Mouse (Mus musculus): ENCODE data around the gene Fxyd6.
A peak's percentile ranks its signal among the peaks of the same experiment; 100 is the strongest.

Gene Fxyd6

DNA sequence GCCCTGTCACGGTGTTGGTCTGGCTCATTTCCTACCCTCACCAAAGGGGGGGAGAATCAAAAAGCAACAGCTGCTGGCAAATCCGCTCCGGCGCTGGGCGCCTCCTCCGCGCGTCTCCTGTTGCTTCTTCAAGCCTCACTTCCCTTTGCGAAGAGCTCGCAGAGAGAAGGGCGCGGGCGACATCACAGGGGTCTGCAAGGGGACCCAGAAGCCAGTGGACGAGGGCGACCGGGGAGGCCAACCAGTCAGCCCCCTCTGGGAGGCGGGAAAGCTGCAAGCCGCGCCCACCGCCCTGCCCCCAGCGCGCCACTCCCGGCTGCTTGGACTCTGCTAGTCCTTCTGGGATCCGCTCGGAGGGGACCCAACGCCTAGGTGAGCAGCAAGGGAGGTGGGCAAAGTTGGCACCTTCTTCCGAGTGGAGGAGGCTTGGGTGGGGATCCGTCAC lies at the start of gene Fxyd6:
Fxyd6 (plus strand) TSS at position 69 of the 445 bp plus-strand sequence.
- no peak for DNase-seq

- DNase-seq, result no peak
Observed at GRCm38 (mm10) chr9:45321465-45321864, 48.5 kb upstream of the Fxyd6 start.

DNA sequence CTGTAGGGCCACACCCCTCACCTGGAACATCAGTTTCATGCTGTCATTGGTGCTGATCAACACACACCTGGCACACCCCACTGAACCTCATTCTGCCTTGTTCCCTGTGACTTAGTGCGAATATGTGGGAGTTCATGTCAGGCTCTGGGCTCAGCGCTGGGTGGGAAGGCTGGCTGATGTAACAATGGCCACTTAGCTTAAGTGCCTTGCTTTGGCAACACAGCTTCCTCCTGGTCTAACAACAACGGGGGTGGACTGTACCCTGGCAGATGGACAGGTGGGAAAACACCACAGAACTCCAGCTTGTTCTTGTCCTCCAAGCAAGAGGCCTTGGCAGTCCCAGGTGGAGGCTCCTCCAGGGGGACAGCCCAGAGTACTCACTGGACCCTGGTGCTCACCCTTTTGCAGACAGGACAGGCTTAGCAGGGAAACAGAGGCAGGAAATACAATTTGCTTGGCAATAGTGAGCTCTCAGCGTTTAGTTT lies 48.0 kb upstream of the Fxyd6 start:
- DNase-seq, result no peak

DNA sequence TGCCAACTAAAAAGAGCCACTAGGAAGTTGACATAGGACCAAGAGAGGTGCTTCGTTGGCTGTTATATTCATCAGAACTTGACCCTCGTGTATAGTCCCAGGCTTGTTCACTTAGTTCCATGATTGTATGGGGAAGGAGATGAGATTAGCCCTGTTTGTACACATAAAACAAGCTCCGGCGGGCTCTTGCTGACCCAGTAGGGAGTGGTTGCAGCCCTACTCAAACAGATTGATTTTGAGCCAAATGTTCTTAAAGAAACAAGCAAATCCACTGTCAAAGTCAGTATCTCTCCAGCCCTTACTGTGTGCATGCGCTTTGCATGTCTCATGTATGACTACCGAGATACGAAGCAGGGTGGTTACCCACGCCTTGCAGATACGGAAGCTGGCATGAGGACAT lies 43.6 kb upstream of the Fxyd6 start:
- no peak for DNase-seq

DNA sequence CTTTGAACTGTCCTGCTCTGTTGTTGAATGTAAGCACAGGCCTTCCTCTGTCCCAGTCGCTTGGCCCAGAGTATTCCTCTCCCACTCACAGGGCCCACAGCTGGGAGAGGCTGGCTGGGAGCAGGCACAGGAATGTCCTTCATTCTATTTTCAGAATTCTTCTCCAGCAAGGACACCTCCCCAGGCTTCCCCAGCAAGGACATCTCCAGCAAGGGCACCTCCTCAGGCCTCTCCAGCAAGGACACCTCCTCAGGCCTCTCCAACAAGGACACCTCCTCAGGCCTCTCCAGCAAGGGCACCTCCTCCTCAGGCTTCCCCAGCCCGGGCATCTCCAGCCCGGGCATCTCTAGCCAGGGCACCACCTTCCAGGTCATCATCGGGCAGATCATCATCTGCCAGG lies 41.7 kb upstream of the Fxyd6 start:
- DNase-seq, result no peak

DNA sequence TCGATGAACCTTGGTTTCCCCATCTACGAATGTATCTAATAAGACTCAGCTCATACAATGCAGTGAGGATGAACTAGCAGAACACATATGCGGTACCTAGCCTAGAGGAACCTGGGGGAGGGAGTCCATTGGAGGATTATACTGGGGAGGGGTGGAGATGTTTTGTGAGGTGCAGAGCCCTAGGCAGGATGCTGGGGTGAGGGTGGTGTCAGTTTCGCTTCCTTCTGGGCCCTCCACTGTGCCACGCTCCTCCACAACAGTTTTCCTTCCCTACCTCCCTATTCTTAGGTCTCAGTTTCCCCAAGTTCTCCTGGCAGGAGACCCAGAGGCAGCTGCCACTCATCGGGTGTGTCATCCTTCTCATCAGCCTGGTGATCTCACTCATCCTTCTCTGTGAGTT lies 40.4 kb upstream of the Fxyd6 start:
- no peak for DNase-seq

DNA sequence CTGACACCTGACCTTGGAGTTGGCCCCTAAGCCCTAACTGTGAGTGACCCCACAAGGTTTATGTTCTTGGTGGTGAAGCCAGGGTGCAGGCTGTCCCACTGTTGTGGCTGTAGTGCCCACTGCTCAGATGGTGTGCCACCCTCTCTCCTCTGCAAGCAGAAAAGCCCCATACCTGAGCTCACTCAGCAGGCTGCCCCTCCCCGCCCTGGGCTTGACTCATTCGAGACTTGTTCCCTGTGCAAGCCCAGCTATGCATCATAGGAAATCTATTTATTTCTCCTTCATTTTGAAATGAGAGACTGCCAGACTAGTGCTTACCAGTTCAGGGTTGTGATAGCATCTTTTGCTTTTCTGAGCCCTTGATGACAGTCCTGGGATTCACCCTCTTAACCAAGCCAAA lies 32.6 kb upstream of the Fxyd6 start:
- DNase-seq, result no peak

GRCm38 (mm10) chr9:45343066-45343465 lies 26.9 kb upstream of the Fxyd6 start:
- DNase-seq, result no peak

DNA sequence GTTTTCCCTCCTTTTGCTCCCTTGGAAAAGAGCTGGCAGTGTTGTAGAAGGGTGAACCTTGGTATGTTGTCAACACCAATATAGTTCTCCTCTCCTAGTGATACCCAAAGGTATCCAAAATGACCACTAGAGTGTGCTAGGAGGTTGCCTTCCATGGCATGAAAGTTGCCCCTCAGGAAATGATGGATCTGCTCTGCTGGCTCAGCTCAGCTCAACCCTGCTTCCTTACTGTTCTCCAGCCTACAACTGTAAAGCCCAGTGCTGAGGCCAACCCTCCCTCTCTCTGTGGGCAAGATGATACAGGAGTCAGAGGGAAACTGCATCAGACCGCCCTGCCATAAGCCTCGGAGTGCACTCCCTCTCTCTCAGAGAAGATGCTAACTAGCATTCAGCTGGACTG lies 24.5 kb upstream of the Fxyd6 start:
- DNase-seq, result no peak

GRCm38 (mm10) chr9:45346276-45346675 lies 23.7 kb upstream of the Fxyd6 start:
- peak; percentile 35 for DNase-seq

- DNase-seq, result no peak
Observed at GRCm38 (mm10) chr9:45348560-45348959, 21.4 kb upstream of the Fxyd6 start.

- DNase-seq, result no peak
Observed at GRCm38 (mm10) chr9:45349181-45349580, 20.8 kb upstream of the Fxyd6 start.

DNA sequence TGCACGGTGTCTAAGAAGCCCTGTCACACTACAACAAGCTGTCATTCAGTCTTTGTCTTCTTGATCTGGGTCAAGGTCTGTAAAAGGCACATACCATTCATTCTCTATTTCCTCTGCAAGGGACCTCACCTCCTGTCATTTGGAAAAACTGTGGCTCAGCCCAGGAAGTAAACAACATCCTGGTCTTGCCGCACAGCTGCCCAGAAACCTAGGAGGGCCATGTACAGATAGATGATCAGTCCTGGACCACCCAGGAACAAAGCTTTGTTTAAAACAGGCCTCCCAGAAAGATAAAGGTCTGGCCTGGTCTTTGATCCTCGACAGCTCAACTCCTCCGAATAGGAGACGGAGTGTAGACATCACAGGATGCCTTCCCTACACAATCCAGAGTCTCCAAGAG lies 20.1 kb upstream of the Fxyd6 start:
- DNase-seq, result no peak

- DNase-seq, result no peak
Observed at GRCm38 (mm10) chr9:45355192-45355591, 14.8 kb upstream of the Fxyd6 start.

DNA sequence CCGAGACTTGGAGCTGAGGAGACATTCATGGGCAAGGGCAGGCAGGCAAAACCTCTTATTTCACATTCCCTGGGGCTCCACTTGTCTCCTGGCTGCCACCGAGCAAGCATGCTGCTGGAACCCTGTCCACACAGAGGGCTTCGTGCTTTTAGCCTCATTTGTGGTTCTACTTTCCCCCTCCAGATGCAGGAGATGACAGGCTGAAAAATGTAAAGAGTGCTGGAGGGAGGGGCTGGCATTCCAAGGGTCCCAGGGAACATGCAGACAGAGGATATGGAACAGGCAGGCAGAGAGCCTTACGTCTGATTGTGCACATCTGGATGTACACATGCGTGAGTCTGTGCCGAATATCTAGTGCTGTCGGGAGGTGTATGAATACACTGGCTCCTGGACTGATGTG lies 11.6 kb upstream of the Fxyd6 start:
- no peak for DNase-seq

DNA sequence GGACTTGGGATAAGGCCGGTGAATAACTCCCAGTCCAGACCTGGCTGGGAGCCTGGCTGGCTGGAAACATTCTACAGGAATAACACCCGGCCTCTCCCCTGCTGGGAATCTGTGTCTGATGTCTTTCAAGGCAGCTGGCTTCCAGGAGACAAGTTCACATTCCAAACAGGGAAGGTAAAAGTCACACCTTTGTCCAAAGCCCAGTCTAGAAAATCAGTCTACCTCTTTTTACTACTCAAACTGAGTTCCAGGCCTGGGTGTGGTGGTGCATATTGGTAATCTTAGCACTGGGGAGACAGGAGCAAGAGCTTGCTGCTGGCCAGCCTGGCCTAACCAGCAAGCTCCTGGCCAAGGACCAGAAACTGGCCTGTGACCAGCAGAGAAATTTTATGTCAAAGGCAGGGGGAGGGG lies 7.9 kb upstream of the Fxyd6 start:
- DNase-seq, result no peak

GRCm38 (mm10) chr9:45363639-45364214 lies 6.3 kb upstream of the Fxyd6 start:
- DNase-seq, result no peak

DNA sequence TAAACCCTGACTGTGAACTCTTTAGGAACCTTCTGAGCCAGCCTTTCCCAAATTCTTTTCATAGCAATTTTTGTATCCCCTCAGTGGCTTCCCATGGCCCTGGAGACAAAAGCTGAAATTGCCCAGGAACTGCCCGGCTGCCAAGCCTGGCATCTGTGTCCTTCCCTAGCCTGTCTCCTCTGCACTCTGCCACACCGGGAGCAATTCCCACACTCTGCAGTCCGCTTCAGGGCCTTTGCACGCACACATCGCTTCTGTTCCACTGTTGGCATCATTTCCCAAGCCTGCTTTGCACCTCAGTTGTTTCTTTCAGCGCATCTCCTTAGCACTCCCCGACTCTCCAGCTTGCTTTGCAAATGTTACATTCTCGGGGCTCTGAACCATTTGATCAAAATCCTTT lies 2.3 kb upstream of the Fxyd6 start:
- DNase-seq, result no peak

- no peak for DNase-seq
Observed at GRCm38 (mm10) chr9:45368341-45368901, 1.6 kb upstream of the Fxyd6 start.

- DNase-seq, result no peak
Observed at GRCm38 (mm10) chr9:45370616-45371336, 791 bp downstream of the Fxyd6 start.

DNA sequence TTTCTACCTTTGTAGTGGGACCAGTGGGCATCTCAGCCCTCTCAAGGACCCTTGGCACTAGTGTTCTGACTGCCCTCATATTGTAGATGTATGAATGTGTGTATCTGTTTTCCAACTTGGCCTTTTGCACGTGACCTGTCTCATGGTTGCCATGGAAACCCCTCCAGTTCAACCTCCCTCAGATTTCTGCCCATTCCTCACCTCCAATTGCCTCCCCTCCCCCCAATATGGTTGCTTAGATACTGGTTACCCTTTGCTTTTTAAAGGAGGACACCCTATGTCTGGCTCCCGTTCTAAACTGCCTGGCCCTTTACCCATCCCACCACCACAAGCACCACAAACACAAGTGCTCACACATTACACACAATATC lies 1.3 kb downstream of the Fxyd6 start:
- DNase-seq, result no peak

DNA sequence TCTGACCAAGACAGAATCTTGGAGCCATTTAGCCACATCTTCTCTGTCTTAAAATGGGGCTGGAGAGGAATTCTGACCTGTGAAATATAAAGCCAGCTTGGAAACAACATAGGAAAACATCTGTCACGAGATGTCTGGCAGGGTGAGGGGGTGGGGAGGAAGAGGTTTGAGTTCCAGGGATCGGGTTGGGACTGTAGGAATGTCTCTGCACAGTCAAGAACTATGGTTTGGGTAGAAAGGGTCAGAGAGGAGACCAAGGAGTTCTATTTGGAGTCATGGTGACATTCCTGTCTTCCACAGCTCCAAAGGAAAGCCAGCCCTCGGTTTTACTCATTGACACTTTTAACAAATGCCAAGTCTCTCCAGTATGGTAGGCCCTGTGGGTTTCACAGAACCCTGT lies 3.9 kb downstream of the Fxyd6 start:
- DNase-seq, result no peak

DNA sequence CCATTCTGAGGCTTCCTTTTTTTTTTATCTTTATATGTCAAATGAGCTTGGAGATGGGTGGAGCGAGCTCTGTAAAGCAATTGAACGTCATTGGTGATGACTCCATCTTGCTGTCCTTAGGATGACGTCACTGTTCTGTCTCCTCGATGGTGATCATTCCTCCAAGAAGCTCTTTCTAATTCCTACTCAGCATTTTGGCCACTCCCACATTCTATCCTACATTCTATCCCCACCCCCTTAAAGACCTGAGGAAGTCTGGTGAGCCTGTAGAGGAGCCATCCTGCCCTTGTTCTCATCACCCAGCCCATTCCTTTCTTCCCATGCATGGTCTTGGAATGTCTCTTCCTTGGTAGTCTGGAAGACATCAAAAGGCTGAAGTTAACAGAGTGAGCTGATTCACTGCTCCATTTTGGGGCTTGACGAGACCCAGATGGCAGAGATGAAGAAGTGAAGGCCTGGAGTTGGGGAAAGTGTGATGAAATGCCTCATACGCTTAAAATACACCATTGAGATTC lies 5.1 kb downstream of the Fxyd6 start:
- no peak for DNase-seq

GRCm38 (mm10) chr9:45376427-45376826 lies 6.4 kb downstream of the Fxyd6 start:
- DNase-seq, result no peak

All from layer of hippocampus, adult 9-11 months (tissue).